Mouse (Mus musculus) small intestine, adult 2 months (tissue): ENCODE measurements around the gene Pex19.

Experiments
- CTCF ChIP-seq: fragments of 200-500 bp; IDR thresholded peaks from 2 replicates; pipeline ENCODE4 v1.5.1; 2012; ENCODE audit warnings: low read depth, mild to moderate bottlenecking, control low read depth, inconsistent platforms, low read length, moderate library complexity, mixed read lengths; ENCODE audit not compliant: insufficient replicate concordance, insufficient read length; ENCODE audit errors: extremely low read depth
- POLR2A ChIP-seq: fragments of 200-500 bp; IDR thresholded peaks from 2 replicates; pipeline ENCODE4 v1.6.1; 2012; ENCODE audit warnings: low read depth, mild to moderate bottlenecking, control low read depth, inconsistent platforms, low read length, moderate library complexity

DNA sequence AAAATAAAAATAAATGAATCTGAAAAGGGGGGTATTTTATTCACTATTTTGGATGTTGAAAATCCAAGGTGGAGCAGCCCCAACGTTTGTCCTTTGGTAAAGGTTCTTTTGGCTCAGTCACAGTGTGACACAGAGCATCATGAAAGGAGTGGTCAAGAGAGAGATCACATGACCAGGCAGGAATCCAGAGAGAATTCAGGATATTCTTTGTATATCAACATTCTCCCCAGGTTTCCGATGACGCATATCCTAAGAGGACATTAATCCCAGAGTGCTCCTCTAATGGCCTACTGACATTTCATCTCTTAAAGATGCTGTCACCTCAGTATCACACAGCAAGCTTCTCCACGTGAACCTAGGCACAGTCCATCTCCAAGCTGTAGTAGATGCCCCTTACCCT is 22.9 kb upstream of the Pex19 start:
- TF ChIP-seq CTCF (no peak), POLR2A (no peak)
